Mouse (Mus musculus): Measurements from ENCODE around the gene Dock6. TPM values are rescaled to one million over a fixed set of nuclear protein-coding genes. Genes with fewer than 3 reads are reported as not detected.
"Not testable (repeated sequence)": the region's sequence is repeated elsewhere in the genome, so short reads cannot be mapped to it uniquely, and the experiment has no call there.

The Dock6 gene
- polyA plus RNA-seq, 1 experiment = 278 TPM

GRCm38 (mm10) chr9:21774353-21774752 lies 78.1 kb downstream of the Dock6 start:
- no peak for DNase-seq
- H3K4me1 ChIP-seq (ENCODE audit: control insufficient read depth, insufficient read depth, low read length) = peaks cover 6% of the 10 kb centered on the region
- TF ChIP-seq CTCF (IDR thresholded peaks at IDR 0.05; ENCODE audit: insufficient read depth, low read length) (no peak), POLR2A (IDR thresholded peaks at IDR 0.05; ENCODE audit: borderline replicate concordance, extremely low read depth, low read depth, low read length) (no peak)
- WGBS = 87% methylated on average over 16 of the region's 16 CpGs
- H3K4me3 ChIP-seq (replicated peaks; ENCODE audit: extremely low read depth, low read depth, low read length) = no peak overlapping the region

GRCm38 (mm10) chr9:21773396-21773795 lies 79.0 kb downstream of the Dock6 start:
- WGBS = 82% methylated on average over 5 of the region's 5 CpGs
- peaks cover 13% of the 10 kb centered on the region for H3K4me1 ChIP-seq (ENCODE audit: control insufficient read depth, insufficient read depth, low read length)
- DNase-seq; H3K4me3 ChIP-seq (replicated peaks; ENCODE audit: extremely low read depth, low read depth, low read length): not testable (repeated sequence)

GRCm38 (mm10) chr9:21769558-21770183 lies 82.8 kb downstream of the Dock6 start:
- TF ChIP-seq CTCF (IDR thresholded peaks at IDR 0.05; ENCODE audit: insufficient read depth, low read length) = no peak
- no peak for TF ChIP-seq POLR2A (IDR thresholded peaks at IDR 0.05; ENCODE audit: borderline replicate concordance, extremely low read depth, low read depth, low read length)
- DNase-seq = no peak
- H3K4me3 ChIP-seq (replicated peaks; ENCODE audit: extremely low read depth, low read depth, low read length) = no peak overlapping the region
- H3K4me1 ChIP-seq (ENCODE audit: control insufficient read depth, insufficient read depth, low read length) = peaks cover 13% of the 10 kb centered on the region
- 61% methylated on average over 26 of the region's 26 CpGs for WGBS

GRCm38 (mm10) chr9:21768511-21769411 lies 83.7 kb downstream of the Dock6 start:
- WGBS = 50% methylated on average over 13 of the region's 13 CpGs
- no peak overlapping the region for H3K4me3 ChIP-seq (replicated peaks; ENCODE audit: extremely low read depth, low read depth, low read length)
- TF ChIP-seq POLR2A (IDR thresholded peaks at IDR 0.05; ENCODE audit: borderline replicate concordance, extremely low read depth, low read depth, low read length) (no peak), CTCF (IDR thresholded peaks at IDR 0.05; ENCODE audit: insufficient read depth, low read length) (no peak)
- peaks cover 15% of the 10 kb centered on the region for H3K4me1 ChIP-seq (ENCODE audit: control insufficient read depth, insufficient read depth, low read length)
- DNase-seq = no peak

GRCm38 (mm10) chr9:21767896-21768295 lies 84.5 kb downstream of the Dock6 start:
- WGBS = 60% methylated on average over 11 of the region's 11 CpGs
- peaks cover 15% of the 10 kb centered on the region for H3K4me1 ChIP-seq (ENCODE audit: control insufficient read depth, insufficient read depth, low read length)
- no peak for DNase-seq
- H3K4me3 ChIP-seq (replicated peaks; ENCODE audit: extremely low read depth, low read depth, low read length) = no peak overlapping the region
- no peak for TF ChIP-seq POLR2A (IDR thresholded peaks at IDR 0.05; ENCODE audit: borderline replicate concordance, extremely low read depth, low read depth, low read length)
- TF ChIP-seq CTCF (IDR thresholded peaks at IDR 0.05; ENCODE audit: insufficient read depth, low read length) = no peak

DNA sequence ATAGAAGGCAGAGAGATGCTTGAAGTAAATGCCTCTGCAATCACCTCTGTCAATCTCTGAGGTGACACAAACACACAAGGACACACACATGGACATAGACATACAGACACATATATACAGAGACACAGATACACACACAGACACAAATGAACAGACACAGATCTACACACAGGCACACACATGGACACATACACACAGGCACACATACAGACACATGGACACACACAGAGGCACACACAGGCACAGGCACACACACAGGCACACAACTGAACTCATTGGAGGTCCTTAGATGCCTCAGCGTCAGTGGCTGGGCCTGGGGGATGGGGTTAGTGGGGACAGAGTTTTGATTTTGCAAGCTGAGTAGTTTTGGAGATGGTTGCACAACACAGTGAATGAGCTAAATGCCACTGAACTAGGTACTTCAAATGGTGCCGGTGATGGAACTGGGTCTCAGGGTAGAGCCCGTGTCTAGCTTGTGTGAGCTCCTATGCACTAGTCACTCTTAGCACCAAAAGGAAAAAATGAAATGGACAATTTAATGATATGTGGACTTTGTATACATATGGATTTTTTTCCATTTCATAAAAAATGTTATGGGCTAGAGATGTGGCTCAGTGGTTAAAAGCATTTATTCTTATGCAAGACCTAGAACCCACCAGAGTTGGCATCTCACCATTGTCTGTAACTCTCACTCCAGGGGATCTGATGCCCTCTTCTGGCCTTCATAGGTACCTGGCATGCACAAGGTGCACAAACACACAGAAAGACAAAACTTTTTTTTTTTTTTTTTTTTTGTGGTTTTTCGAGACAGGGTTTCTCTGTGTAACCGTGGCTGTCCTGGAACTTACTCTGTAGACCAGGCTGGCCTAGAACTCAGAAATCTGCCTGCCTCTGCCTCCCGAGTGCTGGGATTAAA lies 88.1 kb downstream of the Dock6 start:
- Histone ChIP-seq H3K4me3 (replicated peaks; ENCODE audit: extremely low read depth, low read depth, low read length) (no peak overlapping the region), H3K4me1 (ENCODE audit: control insufficient read depth, insufficient read depth, low read length) (peaks cover 11% of the 10 kb centered on the region)
- TF ChIP-seq POLR2A (IDR thresholded peaks at IDR 0.05; ENCODE audit: borderline replicate concordance, extremely low read depth, low read depth, low read length) = no peak
- TF ChIP-seq CTCF (IDR thresholded peaks at IDR 0.05; ENCODE audit: insufficient read depth, low read length) = no peak
- WGBS = 75% methylated on average over 6 of the region's 6 CpGs
- DNase-seq = no peak

DNA sequence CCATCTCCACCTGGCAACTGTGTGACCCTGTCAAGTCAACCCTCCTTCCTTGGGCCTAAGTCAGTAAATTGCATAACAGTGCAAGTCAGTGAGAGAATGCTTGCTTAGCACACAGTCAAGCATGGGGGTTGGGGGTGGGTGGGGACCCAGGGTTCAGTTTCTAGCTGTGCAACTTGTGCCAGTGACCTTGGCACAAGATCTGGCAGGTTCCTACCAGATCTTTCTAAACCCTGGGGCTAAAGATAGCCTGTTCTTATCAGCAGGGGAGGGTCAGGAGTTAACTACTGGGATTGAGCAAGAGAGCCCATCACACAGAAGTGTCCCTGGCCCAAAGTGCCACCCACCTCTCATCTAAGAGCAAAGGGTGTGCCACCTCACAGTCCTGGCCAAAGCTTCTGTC lies 90.3 kb downstream of the Dock6 start:
- TF ChIP-seq CTCF (IDR thresholded peaks at IDR 0.05; ENCODE audit: insufficient read depth, low read length) (no peak), POLR2A (IDR thresholded peaks at IDR 0.05; ENCODE audit: borderline replicate concordance, extremely low read depth, low read depth, low read length) (no peak)
- peak; percentile 61 for DNase-seq
- peaks cover 4% of the 10 kb centered on the region; the same call in 1 of the 2 replicates for H3K4me1 ChIP-seq (ENCODE audit: control insufficient read depth, insufficient read depth, low read length)
- H3K4me3 ChIP-seq (replicated peaks; ENCODE audit: extremely low read depth, low read depth, low read length) = no peak overlapping the region

GRCm38 (mm10) chr9:21760155-21761088 lies 92.0 kb downstream of the Dock6 start, which contains the start of gene Spc24:
Spc24 (minus strand) TSS chr9:21760303.
- peak within 1 kb of the TSS; percentile 60 for H3K4me3 ChIP-seq (replicated peaks; ENCODE audit: extremely low read depth, low read depth, low read length)
- H3K4me1 ChIP-seq (ENCODE audit: control insufficient read depth, insufficient read depth, low read length) = peaks cover 4% of the 10 kb centered on the region; the same call in 1 of the 2 replicates
- peak; percentile 93 for DNase-seq
- TF ChIP-seq POLR2A (IDR thresholded peaks at IDR 0.05; ENCODE audit: borderline replicate concordance, extremely low read depth, low read depth, low read length) = 0 out of 2 replicates have a peak, but pooled peaks have one; percentile 17
- TF ChIP-seq CTCF (IDR thresholded peaks at IDR 0.05; ENCODE audit: insufficient read depth, low read length) = no peak
- WGBS = under 1% methylated on average over 48 of the region's 54 CpGs
